29 mouse cellular contexts compared by ENCODE assay signal in genomic region chr8:82573434-82573833, GRCm38 (mm10).
"Had no signal": no experiment of that assay in that cellular context is flagged by ENCODE, and none has a peak within 500 bp of the region (broad histone marks: within the 10 kb centered on the region; RNA-seq: fewer than 3 reads in every experiment).

No protein-coding gene starts in this region.

- H3K9ac ChIP-seq: limb, embryonic 12.5 days; limb, embryonic 13.5 days; limb, embryonic 15.5 days; liver, embryonic 12.5 days; liver, embryonic 13.5 days; liver, embryonic 14.5 days; liver, embryonic 15.5 days; liver, postnatal 0 days; lung, embryonic 14.5 days; midbrain, embryonic 12.5 days; midbrain, embryonic 13.5 days; midbrain, embryonic 15.5 days had no signal

- H3K9me3 ChIP-seq: limb, embryonic 10.5 days; limb, embryonic 12.5 days; limb, embryonic 13.5 days; limb, embryonic 15.5 days; liver, embryonic 12.5 days; liver, embryonic 13.5 days; liver, embryonic 15.5 days; megakaryocyte, embryonic 14.5 days; midbrain, embryonic 10.5 days; midbrain, embryonic 12.5 days; midbrain, embryonic 13.5 days; midbrain, embryonic 15.5 days had no signal

- H3K4me2 ChIP-seq: limb, embryonic 12.5 days; limb, embryonic 13.5 days; limb, embryonic 15.5 days; liver, embryonic 11.5 days; liver, embryonic 12.5 days; liver, embryonic 13.5 days; liver, embryonic 15.5 days; lung, embryonic 14.5 days; midbrain, embryonic 11.5 days; midbrain, embryonic 12.5 days; midbrain, embryonic 13.5 days; midbrain, embryonic 15.5 days had no signal

- H3K27ac ChIP-seq: left cerebral cortex, adult 2 months; limb, embryonic 10.5 days; limb, embryonic 12.5 days; limb, embryonic 13.5 days; limb, embryonic 15.5 days; liver, embryonic 12.5 days; liver, embryonic 13.5 days; liver, embryonic 14.5 days; liver, embryonic 15.5 days; macrophage; midbrain, embryonic 10.5 days; midbrain, embryonic 12.5 days; midbrain, embryonic 13.5 days; midbrain, embryonic 15.5 days had no signal

- DNase-seq: liver; liver, embryonic 13.5 days; liver, postnatal 0 days; lung, adult 18-20 months; lung, adult 2 months; lung, postnatal 10 days; lung, postnatal 14 days; lung, postnatal 4 days; midbrain, embryonic 14.5 days had no signal

- ATAC-seq: liver, embryonic 12.5 days; liver, postnatal 0 days; lung, postnatal 0 days; midbrain, embryonic 13.5 days; midbrain, embryonic 15.5 days; midbrain, embryonic 16.5 days had no signal

- H3K4me3 ChIP-seq: left cerebral cortex, adult 2 months; limb, embryonic 10.5 days; limb, embryonic 12.5 days; limb, embryonic 13.5 days; limb, embryonic 15.5 days; liver, embryonic 12.5 days; liver, embryonic 13.5 days; liver, embryonic 15.5 days; megakaryocyte, embryonic 14.5 days; midbrain, embryonic 10.5 days; midbrain, embryonic 12.5 days; midbrain, embryonic 13.5 days; midbrain, embryonic 15.5 days; myocyte had no signal

- H3K27me3 ChIP-seq: limb, embryonic 12.5 days; limb, embryonic 13.5 days; limb, embryonic 15.5 days; liver, embryonic 12.5 days; liver, embryonic 13.5 days; liver, embryonic 15.5 days; megakaryocyte, embryonic 14.5 days; midbrain, embryonic 12.5 days; midbrain, embryonic 13.5 days; midbrain, embryonic 15.5 days had no signal

- H3K36me3 ChIP-seq: limb, embryonic 10.5 days; limb, embryonic 12.5 days; limb, embryonic 13.5 days; limb, embryonic 15.5 days; liver, embryonic 12.5 days; liver, embryonic 13.5 days; liver, embryonic 15.5 days; midbrain, embryonic 10.5 days; midbrain, embryonic 12.5 days; midbrain, embryonic 13.5 days; midbrain, embryonic 15.5 days had no signal

- H3K4me1 ChIP-seq: limb, embryonic 10.5 days; limb, embryonic 12.5 days; limb, embryonic 13.5 days; limb, embryonic 15.5 days; liver, embryonic 12.5 days; liver, embryonic 13.5 days; liver, embryonic 15.5 days; megakaryocyte, embryonic 14.5 days; midbrain, embryonic 10.5 days; midbrain, embryonic 12.5 days; midbrain, embryonic 13.5 days; midbrain, embryonic 15.5 days had no signal
